Mouse (Mus musculus) stomach, embryonic 14.5 days (tissue): ENCODE data around the gene Itgbl1. TPM values are rescaled to one million over a fixed set of nuclear protein-coding genes. Genes with fewer than 3 reads are reported as not detected.

Source experiments
- ATAC-seq: fragments of 200-750 bp; cut with Nextera tagmentation; 2 replicates; pipeline ENCODE4 v1.8.0; 2017; ENCODE audit warnings: low read depth, moderate TSS enrichment; ENCODE audit not compliant: insufficient number of reproducible peaks, insufficient read depth, low FRiP score
- H3K27ac ChIP-seq: fragments of 300-500 bp; sonication (generic); 2 replicates; pipeline ENCODE4 v1.5.1; 2014; ENCODE audit warnings: mild to moderate bottlenecking, low read length, moderate library complexity, mixed read lengths
- H3K27me3 ChIP-seq: fragments of 300-500 bp; sonication (generic); 2 replicates; pipeline ENCODE4 v1.6.1; 2014; ENCODE audit warnings: low read length, control low read depth, mixed read lengths; ENCODE audit not compliant: control insufficient read depth, insufficient read depth
- H3K36me3 ChIP-seq: fragments of 300-500 bp; sonication (generic); 2 replicates; pipeline ENCODE4 v1.6.1; 2014; ENCODE audit warnings: mild to moderate bottlenecking, control low read depth, low read length, moderate library complexity, mixed read lengths; ENCODE audit not compliant: control insufficient read depth, insufficient read depth
- H3K4me1 ChIP-seq: fragments of 300-500 bp; sonication (generic); 2 replicates; pipeline ENCODE4 v1.6.1; 2014; ENCODE audit warnings: low read length, control low read depth, mixed read lengths; ENCODE audit not compliant: control insufficient read depth, insufficient read depth
- H3K4me2 ChIP-seq: fragments of 300-500 bp; sonication (generic); replicated peaks from 2 replicates; pipeline ENCODE4 v1.6.1; 2014; ENCODE audit warnings: low read depth, low read length, control low read depth
- H3K4me3 ChIP-seq: fragments of 300-500 bp; sonication (generic); 2 replicates; pipeline ENCODE4 v1.5.1; 2014; ENCODE audit warnings: low read depth, low read length, control low read depth
- H3K9ac ChIP-seq: fragments of 300-500 bp; sonication (generic); replicated peaks from 2 replicates; pipeline ENCODE4 v1.6.1; 2014; ENCODE audit warnings: low read depth, mild to moderate bottlenecking, control low read depth, low read length, moderate library complexity, mixed read lengths
- H3K9me3 ChIP-seq: fragments of 300-500 bp; sonication (generic); 2 replicates; pipeline ENCODE4 v1.6.1; 2016; ENCODE audit warnings: low read depth, low read length, control low read depth; ENCODE audit not compliant: control insufficient read depth
- WGBS: fragments of 180-500 bp; shearing (Covaris S2); extraction: QIAGEN DNeasy Blood & Tissue Kit; methylation state at CpG from one replicate; pipeline ENCODE4 v1.1.7; 2014; 5-methylcytosine and 5-hydroxymethylcytosine counted together
- polyA plus RNA-seq: library from polyadenylated mRNA; unstranded; fragments of >200 nt; fragmentation: Nextera tagmentation; extraction: Ambion mirVana; gene quantifications from 2 replicates; pipeline ENCODE4 v1.2.1, GENCODE M21; 2014

Itgbl1 gene
- polyA plus RNA-seq, 1 experiment from 2014 or later = 0.30 TPM

DNA sequence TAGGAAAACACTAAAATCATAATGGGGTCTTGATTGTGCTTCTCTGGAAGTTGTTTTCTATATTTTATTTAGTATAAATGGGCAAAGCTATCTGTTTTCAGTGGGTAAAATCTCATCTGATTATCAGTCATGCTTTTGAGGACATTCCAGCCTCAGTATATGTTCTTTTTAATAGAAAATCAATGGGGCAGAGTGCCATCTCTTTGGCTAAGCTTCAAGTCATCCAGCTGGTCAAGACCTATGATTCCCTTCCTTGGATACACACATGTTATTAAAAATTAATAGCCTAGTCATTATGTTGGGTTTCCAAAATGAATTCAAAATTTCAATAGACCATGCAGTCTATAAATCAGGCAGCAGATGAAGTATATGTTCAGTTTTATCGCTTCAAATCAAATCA is 204.8 kb downstream of the Itgbl1 start:
- no peak overlapping the region for H3K27ac ChIP-seq
- H3K36me3 ChIP-seq = no peaks in the 10 kb centered on the region
- H3K4me1 ChIP-seq = no peaks in the 10 kb centered on the region
- no peak overlapping the region for H3K4me2 ChIP-seq
- WGBS = 70% methylated on average over 1 of the region's 1 CpGs
- no peaks in the 10 kb centered on the region for H3K9me3 ChIP-seq
- no peaks in the 10 kb centered on the region for H3K27me3 ChIP-seq
- H3K9ac ChIP-seq = no peak overlapping the region
- H3K4me3 ChIP-seq = no peak overlapping the region
- ATAC-seq = no peak

DNA sequence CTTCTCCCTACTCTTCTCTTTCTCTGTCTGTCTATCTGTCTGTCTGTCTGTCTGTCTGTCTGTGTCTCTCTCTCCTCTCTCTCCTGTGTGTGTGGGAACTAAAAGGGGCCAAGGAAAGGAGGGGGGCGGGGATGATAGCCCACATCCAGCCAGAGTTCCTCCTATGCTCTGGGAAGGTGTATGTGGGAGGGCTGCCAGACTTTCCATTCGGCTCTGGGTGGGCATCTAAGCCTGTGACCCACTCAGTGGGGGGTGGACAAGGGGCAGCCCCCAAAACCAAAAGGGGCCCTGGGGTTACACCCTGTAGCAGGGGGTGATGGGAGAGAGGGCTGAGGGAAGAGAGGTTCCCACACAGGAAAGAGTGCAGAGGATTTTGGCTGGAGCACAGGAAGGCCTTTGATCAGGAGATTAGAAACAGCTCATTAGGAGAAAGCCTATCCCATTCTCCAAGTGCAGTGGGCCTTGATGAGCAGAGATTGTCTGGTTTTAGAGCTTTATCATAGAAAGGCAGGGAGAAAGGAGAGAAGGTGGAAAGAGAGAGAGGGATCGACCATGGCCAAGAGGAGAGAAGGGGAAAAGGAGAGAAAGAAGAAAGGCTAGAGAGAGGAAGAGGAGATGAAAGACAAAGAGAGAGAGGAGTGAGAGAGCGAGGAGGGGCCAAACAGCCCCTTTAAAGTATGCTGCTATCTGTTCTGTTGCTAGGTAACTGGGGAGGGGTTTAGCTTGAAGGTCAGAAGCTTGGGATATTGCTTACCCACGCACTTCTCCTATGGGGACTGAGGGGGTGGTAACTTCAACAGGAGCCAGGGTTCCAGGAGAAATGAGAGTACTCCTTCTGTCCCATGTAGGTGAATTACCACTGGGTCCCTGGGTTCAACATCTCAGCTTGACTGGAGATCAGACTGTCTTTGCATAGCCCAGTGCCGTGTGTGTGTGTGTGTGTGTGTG is 206.3 kb downstream of the Itgbl1 start:
- H3K4me1 ChIP-seq = no peaks in the 10 kb centered on the region
- H3K9me3 ChIP-seq = no peaks in the 10 kb centered on the region
- WGBS = 54% methylated on average over 6 of the region's 6 CpGs
- no peak for ATAC-seq
- no peak overlapping the region for H3K9ac ChIP-seq
- no peak overlapping the region for H3K4me3 ChIP-seq
- no peaks in the 10 kb centered on the region for H3K36me3 ChIP-seq
- H3K4me2 ChIP-seq = no peak overlapping the region
- no peaks in the 10 kb centered on the region for H3K27me3 ChIP-seq
- no peak overlapping the region for H3K27ac ChIP-seq

DNA sequence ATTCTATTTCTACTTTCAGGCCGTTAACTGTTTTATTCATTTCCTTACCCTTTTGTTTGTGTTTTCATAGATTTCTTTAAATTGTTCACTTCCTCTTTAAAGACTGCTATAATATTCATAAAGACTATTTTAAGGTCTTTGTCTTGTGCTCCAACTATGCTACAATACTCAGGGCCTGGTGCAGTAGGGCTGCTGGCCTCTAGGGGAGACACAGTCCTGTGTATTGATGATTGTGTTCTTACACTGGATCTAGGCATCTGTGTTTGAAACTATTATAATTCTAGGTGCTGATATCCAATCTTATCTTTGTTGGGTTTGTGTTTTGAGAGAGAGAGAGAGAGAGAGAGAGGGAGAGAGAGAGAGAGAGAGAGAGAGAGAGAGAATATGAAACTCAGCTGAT is 268.1 kb downstream of the Itgbl1 start:
- H3K9ac ChIP-seq = no peak overlapping the region
- no peak overlapping the region for H3K27ac ChIP-seq
- no peak overlapping the region for H3K4me2 ChIP-seq
- H3K4me1 ChIP-seq = no peaks in the 10 kb centered on the region
- WGBS = 100% methylated on average over 1 of the region's 1 CpGs
- no peaks in the 10 kb centered on the region for H3K36me3 ChIP-seq
- no peaks in the 10 kb centered on the region for H3K9me3 ChIP-seq
- no peaks in the 10 kb centered on the region for H3K27me3 ChIP-seq
- ATAC-seq = no peak
- H3K4me3 ChIP-seq = no peak overlapping the region

DNA sequence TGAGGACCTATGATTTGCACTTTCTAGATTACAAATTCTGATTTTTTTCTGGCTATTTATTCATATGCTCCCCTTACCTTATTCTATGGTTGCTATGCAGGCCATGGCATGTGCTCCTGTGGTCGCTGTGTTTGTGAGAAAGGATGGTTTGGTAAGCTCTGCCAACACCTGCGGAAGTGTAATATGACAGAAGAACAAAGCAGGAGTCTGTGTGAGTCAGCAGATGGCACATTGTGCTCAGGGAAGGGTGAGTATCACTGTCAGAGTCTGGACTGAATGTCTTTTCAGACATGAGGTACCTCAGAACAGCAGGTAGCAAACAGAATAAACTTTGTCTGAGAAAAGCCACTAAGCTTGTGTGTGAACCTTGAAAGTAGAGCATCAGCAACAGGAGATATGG is 306.8 kb downstream of the Itgbl1 start:
- no peak overlapping the region for H3K9ac ChIP-seq
- H3K27me3 ChIP-seq = no peaks in the 10 kb centered on the region
- 54% methylated on average over 2 of the region's 2 CpGs for WGBS
- no peaks in the 10 kb centered on the region for H3K36me3 ChIP-seq
- H3K27ac ChIP-seq = no peak overlapping the region
- no peak overlapping the region for H3K4me2 ChIP-seq
- H3K4me3 ChIP-seq = no peak overlapping the region
- ATAC-seq = no peak
- no peaks in the 10 kb centered on the region for H3K4me1 ChIP-seq
- H3K9me3 ChIP-seq = no peaks in the 10 kb centered on the region

DNA sequence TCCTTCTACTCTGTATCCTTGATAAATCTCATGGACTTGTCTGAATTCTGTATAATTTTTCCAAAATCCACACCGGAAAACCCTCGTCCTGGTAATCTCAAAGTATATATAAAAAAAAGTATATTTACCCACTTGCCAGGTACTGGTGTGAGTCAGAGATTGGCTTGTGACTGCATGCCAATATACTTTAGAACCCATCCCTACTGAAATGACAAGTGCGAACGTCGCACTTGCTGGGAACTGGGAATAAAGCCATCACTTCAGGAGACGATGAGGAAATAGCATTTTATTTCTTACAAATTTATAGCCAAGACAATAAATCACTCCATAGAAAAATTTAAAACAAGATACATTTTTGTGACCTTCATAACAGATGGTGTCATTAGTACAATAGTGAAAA is 308.2 kb downstream of the Itgbl1 start:
- H3K9me3 ChIP-seq = no peaks in the 10 kb centered on the region
- no peak overlapping the region for H3K4me3 ChIP-seq
- 74% methylated on average over 6 of the region's 6 CpGs for WGBS
- no peak overlapping the region for H3K4me2 ChIP-seq
- H3K27me3 ChIP-seq = no peaks in the 10 kb centered on the region
- no peaks in the 10 kb centered on the region for H3K4me1 ChIP-seq
- H3K27ac ChIP-seq = no peak overlapping the region
- H3K9ac ChIP-seq = no peak overlapping the region
- ATAC-seq = no peak
- H3K36me3 ChIP-seq = no peaks in the 10 kb centered on the region

DNA sequence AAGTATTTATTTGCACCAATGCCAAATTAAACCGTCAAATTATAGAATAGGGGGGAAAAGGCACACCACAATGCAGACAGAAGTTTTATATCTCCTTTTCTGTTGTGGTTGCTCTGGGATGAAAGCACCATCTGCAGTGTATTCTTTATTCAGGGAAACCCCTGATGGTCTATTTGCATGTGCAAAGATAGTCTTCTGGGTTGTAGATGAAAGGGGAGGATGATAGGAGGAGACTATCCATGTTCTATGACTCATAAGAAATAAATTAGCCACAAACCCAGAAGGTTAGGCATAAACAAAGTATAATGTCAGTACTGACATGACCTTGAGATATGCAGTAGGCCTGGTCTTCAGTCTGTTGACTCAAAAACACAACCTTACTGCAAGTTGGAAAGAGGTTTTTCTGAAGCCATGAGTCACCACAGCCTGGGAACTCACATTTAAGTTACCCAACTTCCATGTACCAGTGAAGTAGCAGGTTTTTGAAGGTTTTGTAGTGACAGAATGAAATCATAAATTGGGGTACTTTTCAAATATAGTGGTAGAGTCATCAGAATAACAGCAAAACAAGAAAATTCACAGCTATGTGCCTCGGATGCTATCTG is 330.9 kb downstream of the Itgbl1 start:
- H3K27me3 ChIP-seq = no peaks in the 10 kb centered on the region
- no peak overlapping the region for H3K9ac ChIP-seq
- no peak for ATAC-seq
- H3K9me3 ChIP-seq = no peaks in the 10 kb centered on the region
- no peak overlapping the region for H3K27ac ChIP-seq
- 77% methylated on average over 2 of the region's 2 CpGs for WGBS
- H3K4me3 ChIP-seq = no peak overlapping the region
- H3K36me3 ChIP-seq = no peaks in the 10 kb centered on the region
- H3K4me1 ChIP-seq = no peaks in the 10 kb centered on the region
- H3K4me2 ChIP-seq = no peak overlapping the region

Other genes with a start within 250 kb of the Itgbl1 start
- gene Nalcn, start 32.8 kb upstream of the Itgbl1 start, polyA plus RNA-seq = 3.4 TPM in 2 replicates